Mouse (Mus musculus) neural tube, embryonic 12.5 days (tissue): ENCODE measurements around the gene Cd38. TPM values are rescaled to one million over a fixed set of nuclear protein-coding genes. Genes with fewer than 3 reads are reported as not detected.

ENCODE experiments used
- ATAC-seq: fragments of 200-750 bp; cut with Nextera tagmentation; 2 replicates; pipeline ENCODE4 v1.8.0; 2017; ENCODE audit warnings: low read depth, mild to moderate bottlenecking, moderate TSS enrichment, moderate library complexity; ENCODE audit not compliant: low FRiP score
- H3K27ac ChIP-seq: fragments of 300-500 bp; sonication (generic); 2 replicates; pipeline ENCODE4 v1.5.1; 2016
- H3K27me3 ChIP-seq: fragments of 300-500 bp; sonication (generic); replicated peaks from 2 replicates; pipeline ENCODE4 v1.6.1; 2016; ENCODE audit warnings: mild to moderate bottlenecking
- H3K36me3 ChIP-seq: fragments of 300-500 bp; sonication (generic); 2 replicates; pipeline ENCODE4 v1.6.1; 2016; ENCODE audit warnings: mild to moderate bottlenecking
- H3K4me1 ChIP-seq: fragments of 300-500 bp; sonication (generic); 2 replicates; pipeline ENCODE4 v1.6.1; 2016
- H3K4me2 ChIP-seq: fragments of 300-500 bp; sonication (generic); replicated peaks from 2 replicates; pipeline ENCODE4 v1.6.1; 2016; ENCODE audit warnings: mild to moderate bottlenecking
- H3K4me3 ChIP-seq: fragments of 300-500 bp; sonication (generic); 2 replicates; pipeline ENCODE4 v1.5.1; 2016
- H3K9ac ChIP-seq: fragments of 300-500 bp; sonication (generic); 2 replicates; pipeline ENCODE4 v1.6.1; 2016; ENCODE audit warnings: mild to moderate bottlenecking
- H3K9me3 ChIP-seq: fragments of 300-500 bp; sonication (generic); 2 replicates; pipeline ENCODE4 v1.6.1; 2016; ENCODE audit warnings: mild to moderate bottlenecking
- WGBS: fragments of 180-500 bp; shearing (Covaris S2); methylation state at CpG from one replicate; pipeline ENCODE4 v1.1.7; 2016; 5-methylcytosine and 5-hydroxymethylcytosine counted together
- polyA plus RNA-seq: library from polyadenylated mRNA; unstranded; fragments of >200 nt; fragmentation: Nextera tagmentation; extraction: Ambion mirVana; gene quantifications from 2 replicates; pipeline ENCODE4 v1.2.1, GENCODE M21; 2016

Cd38 gene
- polyA plus RNA-seq, 1 experiment from 2014 or later: 7.0 TPM

GRCm38 (mm10) chr5:43961056-43961455, 92.7 kb downstream of the Cd38 start:
- WGBS: 89% methylated on average over 3 of the region's 3 CpGs
- Histone ChIP-seq H3K4me2 (no peak overlapping the region), H3K36me3 (no peaks in the 10 kb centered on the region), H3K27me3 (no peaks in the 10 kb centered on the region), H3K4me1 (no peaks in the 10 kb centered on the region), H3K9me3 (no peaks in the 10 kb centered on the region), H3K9ac (no peak overlapping the region), H3K4me3 (no peak overlapping the region), H3K27ac (no peak overlapping the region)
- no peak for ATAC-seq

Other genes with a start within 250 kb of the Cd38 start
- 7.2 and 9.6 TPM in 2 replicates for gene Cc2d2a, start 206.2 kb upstream of the Cd38 start, polyA plus RNA-seq
- not detected in 2 replicates for gene Bst1, start 49.7 kb upstream of the Cd38 start, polyA plus RNA-seq
- gene Fbxl5, start 46.9 kb upstream of the Cd38 start, polyA plus RNA-seq: 59.4 and 60.1 TPM in 2 replicates
- 0.55 TPM in 1 of 2 replicates, not detected in the other for gene Gm7879, start 44.6 kb downstream of the Cd38 start, polyA plus RNA-seq
- 1.3 and 1.7 TPM in 2 replicates for gene Fgfbp1, start 113.2 kb downstream of the Cd38 start, polyA plus RNA-seq
- 68.9 and 69.9 TPM in 2 replicates for gene Prom1, start 233.5 kb downstream of the Cd38 start, polyA plus RNA-seq